Comparison of ENCODE assay signal across 8 mouse cellular contexts in genomic region chr11:121451753-121452635, GRCm38 (mm10). TPM values are rescaled to one million over a fixed set of nuclear protein-coding genes. Genes with fewer than 3 reads are reported as not detected.
DNase-seq lines count a peak whose midpoint lies in the region; ATAC-seq lines count a peak whose summit lies in the region.

Gene Tbcd, plus strand, starts transcription at chr11:121451949.

- no peaks in the 10 kb centered on the region for H3K9me3 ChIP-seq in intestine, embryonic 14.5 days (ENCODE audit: control insufficient read depth, low read length)

- peaks cover 5% of the 10 kb centered on the region; the same call in 1 of the 2 replicates for H3K36me3 ChIP-seq in intestine, embryonic 14.5 days (ENCODE audit: control insufficient read depth, insufficient read depth, low read length)

- peak; percentile 92 for ATAC-seq in intestine, embryonic 14.5 days (replicated peaks; ENCODE audit: low FRiP score, low TSS enrichment, low read depth)

- H3K4me3 ChIP-seq in intestine, embryonic 14.5 days (ENCODE audit: low read depth, low read length): peak within 1 kb of the TSS; percentile 88

- under 1% methylated on average over 58 of the region's 58 CpGs for WGBS in intestine, embryonic 14.5 days

- peaks cover 11% of the 10 kb centered on the region for H3K4me1 ChIP-seq in intestine, embryonic 14.5 days (replicated peaks; ENCODE audit: control insufficient read depth, insufficient read depth, low read length)

- H3K4me2 ChIP-seq in intestine, embryonic 14.5 days (ENCODE audit: low read length): peak within 1 kb of the TSS; percentile 83

- H3K27me3 ChIP-seq in intestine, embryonic 14.5 days (replicated peaks; ENCODE audit: control insufficient read depth, insufficient read depth, low read length): no peaks in the 10 kb centered on the region

- DNase-seq in adrenal gland, adult 18-20 months (ENCODE audit: low spot score in 2 of 2): peak; percentile 97 to 98
- peak; percentile 93 for DNase-seq in embryo, embryonic 11 days
- peak; percentile 91 for DNase-seq in gastrocnemius, postnatal 25 days
- peak; percentile 100 for DNase-seq in intestine, embryonic 14.5 days (ENCODE audit: low spot score)
- peak; percentile 96 for DNase-seq in left cerebral cortex, postnatal 14 days (ENCODE audit: low spot score in 2 of 2)
- peak; percentile 92 for DNase-seq in mesoderm, embryonic 11.5 days (ENCODE audit: low read depth, low spot score)
- DNase-seq in right cerebral cortex, postnatal 36 days (ENCODE audit: low spot score in 2 of 2): peak; percentile 95
- peak; percentile 96 for DNase-seq in yolk sac, embryonic 10.5 days (ENCODE audit: low spot score)

- H3K9ac ChIP-seq in intestine, embryonic 14.5 days (ENCODE audit: low read length): peak within 1 kb of the TSS; percentile 67

- H3K27ac ChIP-seq in intestine, embryonic 14.5 days (ENCODE audit: low read depth): peak within 1 kb of the TSS; percentile 67; the same call in 1 of the 2 replicates

- intact Hi-C loops in left cerebral cortex, postnatal 14 days (cut with DNase I): loop anchor here (5.0 kb wide), 1 partner anchor 95 kb away; no protein-coding TSS in a partner anchor

RNA-seq across cellular contexts. Expression of gene Tbcd, which starts in this region (rescaled TPM):
- 10 to 100 TPM; 27.9 to 36.7 TPM for total RNA-seq in adrenal gland, adult 18-20 months (2021)
- 10 to 100 TPM; 10.2 to 12.5 TPM for total RNA-seq in gastrocnemius, postnatal 25 days (2021)
- 36.7 and 41.7 TPM in 2 replicates for polyA plus RNA-seq in intestine, embryonic 14.5 days (2014; fragmentation: Nextera tagmentation; extraction: Ambion mirVana)
- total RNA-seq in left cerebral cortex, postnatal 14 days (2021): 10 to 100 TPM; 45.9 to 48.2 TPM

Comparison
In these comparisons a context has a peak if more than half of its experiments do, and no peak if none do; other contexts are left out.
1. Peak in every context shown above with its lines: DNase-seq, ATAC-seq, H3K4me3 ChIP-seq and H3K27ac ChIP-seq.